Mouse (Mus musculus): ENCODE data around the gene Gm21954.

Gm21954 gene

GRCm38 (mm10) chr3:55462904-55463668 is 8.9 kb downstream of the Gm21954 start:
- CTCF ChIA-PET: no interaction called here

GRCm38 (mm10) chr3:55461685-55462655 is 10.0 kb downstream of the Gm21954 start:
- CTCF ChIA-PET: no interaction called here

GRCm38 (mm10) chr3:55461092-55461491 is 10.9 kb downstream of the Gm21954 start:
- CTCF ChIA-PET: no interaction called here

GRCm38 (mm10) chr3:55452464-55452863 is 19.5 kb downstream of the Gm21954 start:
- CTCF ChIA-PET: no interaction called here

- CTCF ChIA-PET: no interaction called here
These were observed 20.1 kb downstream of the Gm21954 start for GRCm38 (mm10) chr3:55451877-55452276.

GRCm38 (mm10) chr3:55451035-55451434 is 21.0 kb downstream of the Gm21954 start:
- CTCF ChIA-PET: no interaction called here

- CTCF ChIA-PET: no interaction called here
These were observed 22.9 kb downstream of the Gm21954 start for GRCm38 (mm10) chr3:55449148-55449547.

- CTCF ChIA-PET: interaction anchor here (0.6 kb wide), 1 partner anchor 897 kb away, joined by 7 read pairs; no protein-coding TSS in a partner anchor
These were observed 24.2 kb downstream of the Gm21954 start for GRCm38 (mm10) chr3:55447486-55448460.

GRCm38 (mm10) chr3:55446681-55447080 is 25.3 kb downstream of the Gm21954 start:
- CTCF ChIA-PET: no interaction called here

- CTCF ChIA-PET: no interaction called here
These were observed 28.3 kb downstream of the Gm21954 start for GRCm38 (mm10) chr3:55443725-55444124.

GRCm38 (mm10) chr3:55443271-55443670 is 28.7 kb downstream of the Gm21954 start:
- CTCF ChIA-PET: no interaction called here

- CTCF ChIA-PET: no interaction called here
These were observed 29.9 kb downstream of the Gm21954 start for GRCm38 (mm10) chr3:55442012-55442645.

- CTCF ChIA-PET: no interaction called here
These were observed 31.7 kb downstream of the Gm21954 start for GRCm38 (mm10) chr3:55440342-55440741.

GRCm38 (mm10) chr3:55438824-55439446 is 33.1 kb downstream of the Gm21954 start:
- CTCF ChIA-PET: no interaction called here

- CTCF ChIA-PET: no interaction called here
These were observed 37.7 kb downstream of the Gm21954 start for GRCm38 (mm10) chr3:55434276-55434675.

GRCm38 (mm10) chr3:55431223-55431622 is 40.8 kb downstream of the Gm21954 start:
- CTCF ChIA-PET: no interaction called here

GRCm38 (mm10) chr3:55430022-55430549 is 41.9 kb downstream of the Gm21954 start:
- CTCF ChIA-PET: no interaction called here

- CTCF ChIA-PET: no interaction called here
These were observed 48.2 kb downstream of the Gm21954 start for GRCm38 (mm10) chr3:55423640-55424397.

- CTCF ChIA-PET: no interaction called here
These were observed 51.5 kb downstream of the Gm21954 start for GRCm38 (mm10) chr3:55420436-55421083.
